Mouse (Mus musculus): ENCODE measurements around the gene Ahnak.

- TF ChIP-seq POLR2A (IDR thresholded peaks at IDR 0.05; ENCODE audit: borderline replicate concordance, extremely low read depth, low read depth, low read length) = no peak
- TF ChIP-seq CTCF (IDR thresholded peaks at IDR 0.05; ENCODE audit: insufficient read depth, low read length) = no peak
Observed at GRCm38 (mm10) chr19:9117275-9117674, 128.2 kb downstream of the Ahnak start.

Measured in lung, adult 2 months (tissue).